Mouse (Mus musculus) embryonic fibroblast, embryonic 13.5 days (primary cell): ENCODE results near the gene Mpo.

Experiments used
- CTCF ChIP-seq: IDR thresholded peaks from 2 replicates; pipeline ENCODE4 v1.5.1; 2011; ENCODE audit warnings: mild to moderate bottlenecking, control low read depth, low read length, moderate library complexity, borderline replicate concordance; ENCODE audit not compliant: insufficient read depth
- POLR2A ChIP-seq: IDR thresholded peaks from 2 replicates; pipeline ENCODE4 v1.6.1; 2011; ENCODE audit warnings: low read depth, mild to moderate bottlenecking, control low read depth, low read length, moderate library complexity

DNA sequence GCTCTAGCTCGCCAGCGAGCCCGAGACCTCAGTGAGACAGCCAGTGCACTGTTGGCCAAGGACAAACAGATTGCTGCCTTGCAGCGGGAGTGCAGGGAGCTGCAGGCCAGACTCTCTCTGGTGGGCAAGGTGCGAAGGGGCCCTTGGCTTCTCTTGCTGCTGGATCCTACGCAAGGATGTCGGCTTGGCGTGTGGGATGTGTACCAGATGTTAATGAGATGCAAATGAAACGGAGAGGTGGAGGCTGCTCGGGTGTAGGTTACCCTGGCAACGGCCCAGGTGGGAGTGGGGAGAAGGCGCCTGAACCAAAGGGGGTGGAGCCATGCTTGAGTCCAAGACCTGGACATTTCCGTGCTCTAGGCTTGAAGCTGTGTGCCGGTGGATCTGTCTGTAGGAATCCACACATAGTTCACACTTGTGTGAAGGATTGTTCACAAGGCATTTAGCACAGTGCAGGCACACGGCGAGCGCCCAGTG, 29.8 kb upstream of the Mpo start:
- TF ChIP-seq CTCF (no peak), POLR2A (no peak)
